Mouse (Mus musculus) gonadal fat pad, adult 2 months (tissue): ENCODE measurements around the gene Spata20. TPM values are rescaled to one million over a fixed set of nuclear protein-coding genes. Genes with fewer than 3 reads are reported as not detected.
A peak's percentile ranks its signal among the peaks of the same experiment; 100 is the strongest.

ENCODE experiments used
- DNase-seq: peaks from one replicate; pipeline ENCODE4 v3.0.0-alpha.2; 2012; ENCODE audit warnings: low read depth
- polyA plus RNA-seq: library from polyadenylated mRNA; depleted of rRNA; stranded (reverse); fragments of >200 nt; gene quantifications from 2 replicates; pipeline ENCODE4 v1.2.3, GENCODE M21; 2012; rRNA removed

Gene Spata20
- polyA plus RNA-seq = 4.4 and 7.0 TPM in 2 replicates

DNA sequence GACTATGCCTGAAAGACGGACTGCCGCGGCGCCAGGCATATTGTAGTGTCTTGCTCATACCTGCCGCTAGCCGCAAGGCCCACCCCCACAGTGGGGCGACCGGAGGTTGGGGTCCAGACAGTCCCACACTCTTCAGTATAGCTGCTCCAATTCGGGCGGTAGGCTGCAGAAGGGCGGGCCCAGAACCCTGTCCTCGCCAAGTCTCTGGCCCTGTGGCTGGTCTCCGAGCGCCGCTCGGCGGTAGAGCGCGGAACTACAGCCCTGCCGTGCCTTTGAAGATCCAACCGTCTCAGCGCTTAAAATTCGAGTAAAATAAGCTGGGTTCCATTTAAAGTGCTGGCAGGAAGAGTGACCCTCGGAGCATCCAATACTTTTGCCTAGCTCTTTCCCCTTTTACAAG lies at the start of gene Spata20:
Gene Spata20, minus strand, starts transcription at position 179 of the 400 bp plus-strand sequence.
- no peak for DNase-seq

DNA sequence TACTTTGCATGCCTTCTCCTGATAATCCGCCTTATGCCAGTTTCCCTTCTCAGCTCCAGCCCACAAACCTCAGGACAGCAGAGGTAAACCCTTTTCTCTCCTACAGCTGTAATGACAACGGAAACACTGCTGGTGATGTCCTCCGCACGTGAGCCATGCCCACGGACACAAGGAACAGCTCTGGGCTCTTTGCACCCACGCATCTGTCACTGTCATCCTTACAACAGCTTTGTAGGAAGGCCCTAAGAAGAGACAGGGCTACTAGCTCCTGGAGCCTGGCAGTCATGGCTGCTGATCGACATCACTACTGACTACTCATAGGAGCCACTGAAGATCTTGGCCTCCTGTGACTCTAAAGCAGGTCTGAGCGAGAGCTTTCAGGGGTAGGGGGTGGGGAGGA lies 47.2 kb upstream of the Spata20 start:
- no peak for DNase-seq

DNA sequence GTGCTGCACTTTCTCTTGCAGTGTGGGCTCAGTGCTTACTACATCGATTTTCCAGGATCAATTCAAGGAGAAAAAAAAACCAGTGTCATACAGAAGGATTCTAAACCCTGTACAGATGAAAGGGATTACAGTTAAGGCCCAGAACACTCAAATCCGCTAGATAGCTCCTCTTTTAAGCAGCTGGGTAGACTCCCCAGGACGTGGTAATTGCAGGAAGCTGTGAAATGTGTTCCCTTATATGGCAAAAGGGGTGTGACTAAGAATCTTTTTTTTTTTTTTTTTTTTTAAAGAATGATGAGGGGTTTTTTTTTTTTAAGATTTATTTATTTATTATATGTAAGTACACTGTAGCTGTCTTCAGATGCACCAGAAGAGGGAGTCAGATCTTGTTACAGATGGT lies 42.9 kb upstream of the Spata20 start:
- DNase-seq = no peak

DNA sequence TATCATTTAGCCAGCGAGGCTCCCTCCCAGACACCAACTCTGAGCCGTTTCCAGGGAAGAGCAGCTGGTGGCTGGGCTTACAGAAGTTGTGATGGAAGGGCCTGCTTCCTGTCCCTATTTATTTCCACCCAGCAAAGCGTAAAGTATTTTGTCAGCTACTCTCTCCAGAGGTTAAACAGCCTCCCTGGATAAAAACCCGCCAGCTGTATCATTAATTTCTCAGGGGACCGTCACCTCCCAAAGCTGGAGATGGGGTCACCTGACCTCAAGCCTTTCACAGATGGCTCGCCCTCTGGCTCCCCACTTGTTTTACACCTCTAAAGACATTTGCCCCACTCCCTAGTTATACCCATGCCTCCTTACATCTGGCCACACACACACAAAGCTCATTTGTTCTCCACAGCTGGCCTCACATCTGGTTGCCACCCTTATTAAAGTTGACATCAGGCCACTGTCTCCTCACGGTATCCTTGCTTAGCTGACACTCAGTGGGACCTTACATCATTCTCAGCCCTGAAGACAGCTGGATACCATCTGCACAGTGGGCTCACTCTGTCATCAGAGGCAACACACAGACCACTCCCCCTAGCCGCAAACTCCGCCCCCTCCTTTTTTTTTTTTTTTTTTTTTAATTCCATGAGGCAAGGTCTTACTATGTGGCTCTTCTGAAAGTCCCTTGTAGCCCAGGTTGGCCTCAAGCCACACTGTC lies 40.3 kb upstream of the Spata20 start:
- DNase-seq = no peak

DNA sequence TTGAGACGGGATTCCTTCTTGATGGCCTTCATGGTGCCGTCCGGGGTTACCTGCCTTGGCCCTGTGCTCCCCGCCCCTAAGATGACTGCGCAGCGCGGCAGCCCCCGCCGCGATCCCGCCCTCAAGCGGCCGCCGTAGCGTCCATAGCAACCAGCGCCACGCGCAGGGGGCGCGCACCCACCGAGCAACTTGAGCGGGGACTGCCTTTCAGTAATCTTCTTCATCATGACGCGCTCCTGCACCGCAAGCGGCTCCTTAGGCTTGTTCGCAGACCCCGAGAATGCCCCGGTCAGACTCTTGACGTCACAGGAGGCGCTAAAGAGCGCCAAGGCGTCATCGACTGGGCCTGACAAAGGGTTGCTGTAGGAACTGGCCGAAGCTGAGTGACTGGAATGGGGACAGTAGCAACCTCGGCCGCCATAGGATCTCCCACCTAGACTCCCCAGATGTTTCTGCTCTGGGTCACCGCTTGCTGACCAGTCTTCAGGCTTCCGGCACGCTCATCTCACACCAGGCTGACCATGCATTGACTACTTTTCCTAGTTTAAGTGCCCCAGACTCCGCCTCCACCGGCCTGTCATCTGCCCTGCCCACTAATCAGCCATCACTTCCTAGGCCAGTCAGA lies 35.4 kb upstream of the Spata20 start, which contains the start of gene Mycbpap:
Gene Mycbpap, minus strand, starts transcription at position 524 of the 625 bp plus-strand sequence.
- DNase-seq = no peak

DNA sequence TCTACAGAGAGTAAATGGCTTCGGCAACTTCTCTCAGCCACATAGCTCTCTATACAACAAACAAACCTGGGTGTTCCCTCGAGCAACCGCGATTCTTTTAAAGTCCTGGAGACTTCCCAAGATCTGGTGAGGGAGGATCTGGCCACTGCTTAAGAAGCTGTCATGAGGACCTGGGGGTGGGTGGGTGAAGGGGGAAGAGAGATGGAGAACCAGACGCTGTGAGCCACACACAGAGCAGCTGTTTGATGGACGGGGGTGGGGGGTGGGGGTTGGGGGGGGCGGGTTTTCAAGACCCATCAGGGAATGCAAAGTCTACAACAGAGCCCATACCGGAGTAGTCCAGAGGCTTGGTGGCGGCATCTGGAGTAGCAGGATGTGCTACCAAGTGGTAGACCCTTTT lies 27.5 kb upstream of the Spata20 start:
- DNase-seq = no peak

DNA sequence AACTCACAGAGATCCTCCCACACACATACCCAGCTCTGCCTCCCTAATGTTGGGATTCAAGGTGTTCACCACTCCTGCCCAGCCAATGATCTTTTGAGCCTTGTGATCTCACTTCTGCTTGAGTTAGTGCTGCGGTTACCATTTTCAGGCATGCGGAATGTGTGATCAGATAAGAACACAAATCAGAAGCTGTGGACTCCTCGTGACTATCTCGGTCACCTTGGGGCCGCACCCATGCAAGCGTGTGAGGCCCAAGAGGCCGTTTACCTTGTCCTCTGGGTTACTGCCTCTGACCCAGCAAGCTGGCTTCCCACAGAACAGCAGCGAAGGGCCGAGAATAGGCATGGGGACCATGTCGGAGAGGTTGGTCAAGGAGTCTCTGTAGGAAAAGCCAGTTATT lies 23.0 kb upstream of the Spata20 start:
- no peak for DNase-seq

DNA sequence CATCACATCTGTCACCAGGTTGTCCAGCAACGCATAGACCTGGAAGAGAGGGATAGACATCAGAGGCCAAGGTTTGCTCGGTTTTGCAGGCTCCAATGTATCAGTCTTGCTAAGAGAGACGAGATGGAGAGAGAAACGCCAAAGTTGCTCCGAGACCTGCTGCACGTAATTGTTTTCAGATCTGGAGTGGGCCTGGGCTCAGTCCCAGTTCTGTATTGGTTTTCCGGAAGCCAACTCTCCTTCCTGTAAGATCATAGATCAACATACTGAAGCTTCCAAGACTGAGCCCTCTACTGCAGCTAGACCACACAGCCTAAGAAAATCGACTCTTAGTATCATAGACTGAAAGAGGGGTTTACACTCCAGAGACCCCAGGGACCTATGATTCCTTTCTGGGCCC lies 15.5 kb upstream of the Spata20 start:
- no peak for DNase-seq

DNA sequence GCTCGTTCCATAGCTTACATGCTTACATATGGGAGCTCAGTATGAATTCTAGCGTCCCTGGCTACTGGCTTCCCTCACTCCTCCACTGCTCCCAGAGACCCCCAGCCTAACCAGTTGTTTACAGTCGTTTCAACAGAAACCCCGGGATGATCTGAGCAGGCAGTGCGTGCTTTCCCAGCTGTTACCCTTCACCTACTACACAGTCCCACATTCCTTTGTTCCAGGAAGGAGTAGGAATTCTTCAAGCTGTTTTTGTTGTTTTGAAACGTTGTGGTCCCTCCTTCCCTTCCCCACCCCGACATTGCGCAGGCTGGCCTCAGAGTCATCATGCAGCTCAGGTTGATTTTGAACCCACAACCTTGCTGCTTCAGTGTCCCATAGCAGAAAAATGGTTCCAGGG lies 14.4 kb upstream of the Spata20 start:
- DNase-seq = no peak

DNA sequence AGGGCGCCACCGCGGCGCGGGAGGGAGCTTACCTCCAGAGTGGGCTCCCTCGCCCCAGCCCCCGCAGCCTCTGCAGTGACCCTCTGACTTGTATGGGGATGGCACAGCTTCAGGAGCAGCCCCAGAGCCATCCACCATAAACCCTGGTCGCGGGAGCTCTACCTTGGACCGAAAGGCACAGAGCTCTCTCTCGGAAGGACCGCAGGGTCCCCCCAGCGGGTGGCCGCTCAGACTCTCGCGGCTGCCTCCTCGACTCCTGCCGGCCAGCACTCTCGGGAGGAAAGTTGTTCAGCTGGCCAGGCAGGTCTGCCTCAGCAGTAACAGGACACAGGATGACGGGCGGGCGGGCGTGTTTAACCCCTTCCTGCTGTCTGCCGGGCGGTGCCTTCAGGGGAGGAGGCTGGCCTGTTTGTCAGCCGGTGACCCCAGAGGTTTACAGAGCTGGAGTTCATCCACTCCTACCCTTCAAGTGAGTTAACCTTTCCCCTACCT lies 13.7 kb upstream of the Spata20 start, which contains the start of gene Epn3:
Gene Epn3, minus strand, starts transcription at position 314 of the 492 bp plus-strand sequence.
- DNase-seq = no peak

DNA sequence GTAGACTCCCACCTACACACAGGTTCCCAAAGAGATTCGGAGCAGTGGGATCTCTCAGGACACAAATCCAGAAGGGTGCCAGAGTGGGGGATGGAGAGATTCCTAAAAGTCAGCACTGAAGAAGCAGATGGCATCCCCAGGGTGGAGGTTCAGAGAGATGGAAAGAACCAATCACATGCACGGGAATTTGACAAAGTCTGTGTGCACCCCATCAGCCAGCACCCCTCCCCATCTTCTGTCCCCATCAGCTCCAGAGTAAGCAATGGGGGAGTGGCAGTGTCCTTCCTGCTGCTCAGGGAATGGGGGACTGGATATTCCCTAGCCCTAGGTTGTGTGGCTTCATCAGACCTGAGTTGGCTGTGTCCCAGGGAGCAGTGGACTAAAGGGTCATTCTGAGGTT lies 13.1 kb upstream of the Spata20 start:
- no peak for DNase-seq

DNA sequence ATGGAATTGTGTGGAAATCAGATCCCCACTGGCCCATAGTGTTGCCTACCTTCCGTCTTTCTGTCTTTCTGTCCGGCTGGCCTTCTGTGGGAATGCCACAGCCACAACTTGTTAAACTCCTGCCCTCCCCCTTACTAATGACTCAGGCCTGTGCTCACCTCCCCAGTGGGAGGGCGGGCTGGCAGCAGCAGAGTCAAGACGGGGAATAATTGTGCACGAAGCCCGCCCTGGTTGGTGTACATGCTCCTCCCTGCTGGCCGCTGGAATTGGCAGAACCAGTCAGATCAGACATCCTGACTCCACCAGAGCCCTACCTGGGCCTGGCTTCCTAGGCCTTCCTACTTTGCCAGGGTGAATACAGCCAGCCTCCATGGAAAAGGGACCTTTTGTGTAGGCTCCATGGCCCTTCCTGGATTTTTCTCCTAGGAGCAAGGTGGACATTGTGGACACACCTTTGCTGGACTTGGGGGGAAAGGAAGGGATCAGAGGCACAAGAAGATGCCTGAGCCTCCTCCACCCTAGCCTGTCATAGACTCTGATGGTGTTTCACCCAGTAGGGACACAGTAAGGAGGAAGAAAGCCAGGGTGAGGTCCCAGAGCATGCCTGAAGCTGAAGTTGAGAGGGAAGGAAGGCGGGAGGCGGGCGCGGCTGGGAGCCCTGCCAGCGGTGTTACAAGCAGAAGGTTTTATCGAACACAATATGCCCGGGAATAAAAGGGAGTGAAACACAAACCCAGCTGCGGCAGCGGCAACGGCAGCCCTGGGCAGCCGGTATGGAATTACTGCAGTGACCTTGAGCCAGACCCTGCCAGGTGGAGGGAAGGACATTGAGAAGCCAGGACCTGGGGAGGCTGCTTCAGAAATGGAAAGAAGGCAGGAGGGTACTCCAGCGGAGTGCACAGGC lies 12.4 kb upstream of the Spata20 start:
- DNase-seq = peak; percentile 52

DNA sequence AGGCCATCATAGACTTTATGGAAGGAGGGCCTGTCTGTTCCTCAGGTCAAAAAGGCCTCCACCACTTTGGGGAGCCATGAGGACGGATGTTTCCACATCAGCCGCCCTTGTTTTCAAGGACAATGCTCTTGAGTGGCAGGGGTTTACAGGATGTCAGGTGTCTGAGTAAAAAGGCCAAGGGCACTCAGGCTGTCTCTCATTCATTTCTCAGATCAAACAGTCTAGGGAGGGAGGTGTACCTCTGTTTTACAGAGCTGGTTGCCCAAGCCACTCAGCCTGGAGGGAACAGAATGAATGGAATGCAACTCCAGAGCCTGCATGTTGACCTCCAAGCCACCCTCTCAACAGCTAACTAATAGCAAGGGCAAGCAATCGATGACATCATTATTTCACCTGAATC lies 9.4 kb upstream of the Spata20 start:
- no peak for DNase-seq

DNA sequence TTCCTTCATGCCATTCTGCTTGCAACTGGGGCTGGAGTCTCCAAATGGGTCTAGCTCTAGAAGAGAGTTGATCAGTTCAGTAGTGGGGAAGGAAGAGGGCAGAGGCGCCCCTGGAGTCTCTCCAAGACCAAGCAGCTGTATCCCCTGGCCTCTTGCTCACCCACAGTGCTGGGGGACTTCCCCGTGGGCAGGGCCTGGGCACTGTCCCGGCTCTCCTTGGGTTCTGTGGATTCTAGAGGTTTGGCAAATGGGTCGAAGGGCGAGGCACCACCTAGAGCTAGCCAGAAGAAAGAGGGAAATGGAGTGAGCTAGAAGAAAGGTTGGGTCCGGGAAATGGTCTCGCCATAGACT lies 5.7 kb upstream of the Spata20 start:
- no peak for DNase-seq

DNA sequence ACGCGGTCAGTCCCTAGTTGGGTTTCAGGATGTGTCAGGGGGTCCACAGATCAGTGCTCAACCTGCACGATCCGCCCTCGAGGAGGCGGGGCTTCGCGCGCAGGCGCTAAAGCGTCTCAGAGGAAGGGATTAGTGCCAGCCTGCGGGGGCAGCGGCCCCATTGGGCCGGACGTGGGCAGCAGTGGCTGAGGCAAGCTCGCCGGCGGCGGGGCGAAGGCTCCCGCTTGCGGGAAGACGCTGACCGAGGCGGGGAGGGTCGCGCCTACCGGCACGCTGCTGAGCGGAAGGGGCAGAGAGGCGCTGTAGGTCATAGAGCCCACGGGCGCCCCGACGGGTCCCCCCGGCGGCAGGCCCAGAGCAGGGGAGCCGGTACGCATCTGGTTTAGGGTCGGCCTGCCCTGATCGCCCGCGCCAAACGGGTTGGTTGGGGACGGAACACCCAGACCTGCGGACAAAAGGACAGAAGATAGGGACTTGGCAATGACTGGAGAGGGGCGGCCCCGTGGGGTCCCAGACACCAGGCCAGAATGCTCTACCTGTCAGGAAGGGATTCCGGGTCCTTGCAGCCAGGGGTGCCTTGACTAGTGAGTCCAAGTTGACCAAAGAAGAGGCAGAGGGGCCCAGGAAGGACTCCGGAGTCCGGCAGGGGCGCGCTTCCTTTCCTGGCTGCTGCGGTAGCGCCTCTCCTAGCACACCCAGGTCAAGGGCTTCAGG lies 5.2 kb upstream of the Spata20 start:
- no peak for DNase-seq

DNA sequence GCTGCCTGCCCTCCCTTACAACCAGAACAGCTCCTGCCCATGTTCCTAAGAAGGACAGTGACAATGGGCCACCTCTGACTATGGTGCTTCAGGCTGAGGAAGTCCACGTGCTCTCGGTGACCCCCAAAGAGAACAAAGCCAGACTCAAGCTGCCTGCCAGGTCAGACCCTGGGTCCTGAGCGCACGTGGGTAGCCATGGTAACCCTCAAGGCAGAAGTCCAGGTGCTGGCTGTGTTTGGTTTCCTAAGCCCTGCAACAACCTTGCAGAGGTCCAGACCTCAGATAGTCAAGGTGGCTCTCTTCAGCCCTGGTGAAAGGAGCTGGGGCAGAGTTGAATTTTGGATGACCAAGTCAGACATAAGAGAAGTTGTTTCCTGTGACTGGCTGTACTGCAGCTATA lies 3.8 kb upstream of the Spata20 start:
- no peak for DNase-seq

DNA sequence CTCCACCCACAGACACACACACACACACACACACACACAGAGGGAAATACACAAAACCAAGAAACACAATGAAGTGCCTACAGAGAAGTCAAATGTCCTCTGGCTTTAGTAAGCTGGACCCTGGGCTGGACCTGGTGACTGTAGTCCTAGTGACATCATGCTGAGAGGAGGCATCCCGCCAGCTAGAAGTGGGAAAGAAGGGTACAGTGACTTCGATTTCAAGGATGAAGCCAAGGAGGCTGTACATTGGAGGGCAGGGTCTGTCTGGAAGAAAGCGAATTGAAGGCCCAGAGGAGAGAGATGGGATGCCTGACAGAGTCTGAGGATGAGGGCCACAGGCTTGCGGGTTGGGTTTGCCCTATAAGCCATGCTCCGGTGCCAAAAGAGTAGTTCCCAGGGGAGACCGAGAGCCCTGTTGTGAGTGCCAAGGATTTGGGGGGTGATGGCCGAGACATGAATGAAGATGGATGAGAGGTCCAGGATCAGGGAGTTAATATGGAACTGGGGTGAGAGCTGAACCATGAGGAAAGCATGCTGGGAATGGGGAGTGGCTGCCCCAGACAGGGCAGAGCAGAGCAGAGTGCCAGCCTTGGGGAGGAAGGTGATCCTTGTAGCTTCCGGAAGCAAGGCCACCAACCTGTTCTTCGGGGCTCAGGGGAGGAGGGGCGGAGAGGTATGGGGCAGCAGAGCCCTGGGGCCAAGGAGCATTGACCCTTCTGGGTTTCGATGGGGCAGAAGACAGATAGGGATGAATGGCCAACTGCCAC lies 3.0 kb upstream of the Spata20 start:
- no peak for DNase-seq

DNA sequence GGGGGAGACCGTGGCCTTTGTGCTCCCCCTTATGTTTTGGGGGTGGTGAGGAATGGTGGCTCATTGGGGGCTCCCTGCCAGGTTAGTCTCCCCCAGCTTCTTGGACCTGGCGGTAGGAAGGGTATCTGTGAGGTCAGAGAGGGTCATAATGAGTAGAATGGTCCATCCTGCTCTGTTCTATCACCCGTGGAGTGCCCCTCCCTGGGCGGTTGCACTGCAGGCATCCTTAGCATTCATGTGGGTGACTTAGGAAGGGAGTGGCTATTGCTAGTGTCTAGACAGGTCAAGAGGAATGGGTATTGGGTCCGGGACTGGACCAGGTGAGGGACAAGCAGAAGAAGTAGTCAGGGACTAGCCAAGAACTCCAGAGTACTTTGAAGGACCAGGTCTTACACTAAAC lies 756 bp downstream of the Spata20 start:
- no peak for DNase-seq

DNA sequence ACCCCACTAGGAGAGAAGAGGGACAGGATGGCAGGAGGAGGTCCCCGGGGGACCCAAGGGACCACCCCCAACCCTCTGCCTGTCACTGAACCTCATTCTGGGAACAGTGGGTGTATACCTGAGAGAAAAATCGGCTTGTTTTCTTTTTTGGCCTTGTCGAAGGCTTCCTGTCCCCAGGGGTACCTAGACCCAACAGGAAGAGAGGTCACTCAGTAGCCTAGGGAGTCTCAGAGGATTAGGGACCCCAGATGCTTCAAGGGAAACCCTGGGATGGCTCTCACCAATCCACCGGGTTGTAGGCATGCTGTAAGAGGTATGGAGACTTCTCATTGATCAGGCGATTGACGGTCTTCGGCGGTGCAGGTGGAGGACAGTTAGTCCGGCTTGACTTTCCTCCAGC lies 1.3 kb downstream of the Spata20 start:
- no peak for DNase-seq

DNA sequence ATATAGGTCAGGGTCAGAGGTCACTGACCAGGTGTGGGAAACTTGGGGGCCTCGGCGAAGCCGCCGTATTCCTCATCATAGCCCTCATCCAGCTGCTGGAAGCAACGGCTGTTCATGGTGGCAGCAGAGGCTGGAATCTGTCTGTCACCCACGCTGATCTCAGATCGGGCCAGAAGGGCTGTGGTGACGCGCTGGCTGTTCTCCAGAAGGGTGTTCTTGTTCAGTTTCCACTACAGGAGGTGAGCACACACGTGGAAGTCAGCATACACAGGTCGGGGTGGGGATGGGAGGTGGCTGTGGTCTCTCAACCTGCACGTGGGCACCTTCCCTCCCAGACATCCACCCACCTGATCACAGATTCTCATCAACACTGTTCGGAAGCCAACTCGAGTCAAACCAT lies 2.1 kb downstream of the Spata20 start:
- DNase-seq = no peak

DNA sequence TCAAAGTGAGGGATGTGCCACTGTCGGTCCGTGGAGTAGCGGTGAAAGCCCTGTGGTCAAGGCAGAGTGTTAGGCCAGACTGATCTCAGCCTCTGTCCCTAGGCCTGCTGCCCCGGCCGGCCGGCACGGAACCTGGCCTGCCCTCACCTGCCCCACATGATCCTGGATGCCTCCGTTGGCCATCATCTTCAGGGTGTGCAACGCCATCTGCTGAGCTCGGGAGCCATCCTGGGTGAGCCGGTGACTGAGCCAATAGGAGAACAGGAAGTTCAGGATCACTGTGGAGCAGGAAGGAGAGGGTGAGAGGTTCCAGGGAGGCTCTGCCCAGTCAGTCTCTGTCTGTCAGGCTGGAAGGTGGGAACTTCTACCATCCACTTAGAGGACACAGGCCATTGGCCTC lies 2.5 kb downstream of the Spata20 start:
- DNase-seq = no peak
